Mouse (Mus musculus) urinary bladder, postnatal 25 days (tissue): ENCODE measurements around the gene Fhod1.

ENCODE experiments used
- DNase-seq: peaks from one replicate; pipeline ENCODE4 v3.0.0; 2022; ENCODE audit warnings: low spot score

Fhod1 gene

GRCm38 (mm10) chr8:105315073-105315769, 32.5 kb downstream of the Fhod1 start:
- DNase-seq = no peak

DNA sequence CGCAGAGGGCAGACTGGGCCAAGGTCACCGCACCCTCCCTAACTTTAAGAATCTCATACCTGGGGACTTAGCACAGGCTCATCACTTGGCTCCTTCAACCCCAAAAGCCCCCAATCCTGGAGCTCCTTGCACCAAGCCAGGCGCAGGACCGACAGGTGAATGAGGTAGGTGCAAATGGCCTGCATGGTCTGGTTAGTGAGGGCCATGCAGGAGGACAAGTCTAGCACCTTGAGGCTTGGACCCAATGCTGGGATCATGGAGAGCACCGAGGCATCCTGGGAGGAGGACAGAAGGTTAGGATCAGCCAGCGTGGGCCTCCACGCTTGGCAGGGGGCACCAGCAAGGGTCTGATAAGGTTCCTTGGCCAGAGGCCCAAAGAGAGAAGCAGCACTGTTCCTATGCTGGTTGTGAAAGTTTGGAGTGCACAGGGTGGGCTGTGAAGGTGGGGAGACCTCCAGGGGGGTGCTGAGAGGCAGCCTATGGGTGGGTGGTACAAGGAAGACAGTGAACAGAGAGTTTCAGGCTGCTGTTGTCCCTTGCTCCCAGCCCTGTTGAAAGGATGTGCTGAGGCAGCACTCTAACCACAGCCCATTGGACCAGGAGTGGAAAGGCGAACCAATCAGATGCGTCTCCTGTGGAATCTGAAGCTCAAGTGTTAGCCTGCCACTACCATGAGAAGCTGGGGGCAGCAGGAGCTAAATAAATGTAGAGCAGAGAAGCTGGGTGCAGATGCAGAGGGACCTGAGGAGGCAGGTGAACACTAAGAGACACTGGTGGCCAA, 33.9 kb downstream of the Fhod1 start:
- DNase-seq = no peak

DNA sequence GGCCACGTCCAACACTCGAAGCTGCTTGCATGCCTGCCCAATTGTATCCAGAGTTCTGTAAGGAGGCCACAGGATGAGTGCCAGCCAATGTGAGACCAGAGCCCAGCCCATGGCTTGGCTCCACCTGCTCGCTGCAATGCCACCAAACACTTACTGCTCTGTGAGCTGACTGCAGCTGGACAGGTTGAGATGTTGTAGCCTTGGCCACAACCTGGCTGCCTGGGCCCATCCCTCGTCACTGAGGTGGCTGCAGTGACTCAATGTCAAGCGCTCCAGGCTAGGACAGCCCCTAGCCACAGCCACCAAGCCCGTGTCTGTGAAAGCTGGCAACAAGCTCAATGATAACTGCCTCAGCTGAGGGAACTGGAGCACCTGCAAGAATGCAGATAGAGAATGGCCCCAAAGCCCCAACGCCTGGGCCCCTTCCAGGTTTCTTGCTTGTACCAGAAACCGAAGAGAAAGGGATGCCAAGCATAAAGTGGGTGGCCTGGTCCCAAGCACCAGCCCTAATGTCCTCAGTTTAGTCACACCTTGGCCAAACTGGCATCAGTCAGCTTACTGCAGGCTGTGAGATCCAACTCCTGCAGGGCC, 34.8 kb downstream of the Fhod1 start:
- DNase-seq = no peak

DNA sequence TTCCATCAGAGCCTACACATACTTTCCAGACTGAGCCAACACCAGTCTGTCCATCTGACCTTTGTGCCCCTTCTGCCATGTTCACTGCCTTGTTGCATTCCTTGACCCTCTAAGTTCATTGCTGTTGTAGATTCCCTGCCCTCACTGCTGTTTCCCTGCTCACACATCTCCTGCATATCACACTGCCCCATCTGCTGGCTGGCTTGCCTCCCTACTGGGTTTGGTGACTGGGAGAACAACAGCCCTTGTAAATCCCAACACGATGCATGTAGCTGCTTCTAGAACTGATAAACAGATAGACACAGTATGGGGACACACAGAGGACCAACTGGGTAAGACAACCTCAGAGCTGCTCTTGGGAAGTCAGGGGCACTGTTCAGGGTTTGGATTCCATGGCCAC, 36.0 kb downstream of the Fhod1 start:
- DNase-seq = no peak

DNA sequence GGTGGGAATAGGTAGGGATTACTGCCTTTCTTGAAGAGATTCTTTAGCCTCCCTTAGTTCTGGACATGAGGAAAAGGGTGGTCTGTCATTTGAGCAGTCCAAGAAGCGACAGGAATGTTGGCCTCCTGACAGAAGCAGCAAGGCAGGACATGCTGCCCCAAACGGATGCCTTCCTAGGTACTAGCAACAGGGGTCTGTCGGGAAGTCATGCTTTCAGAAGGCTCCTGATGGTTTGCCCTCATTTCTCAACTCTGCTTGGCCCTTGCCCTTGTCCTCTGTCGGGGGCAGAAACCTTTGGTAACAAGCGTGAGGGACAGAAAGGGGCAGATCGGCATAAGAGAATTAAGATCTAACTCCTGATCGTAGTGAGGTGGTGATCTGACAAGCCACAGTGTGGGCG, 37.6 kb downstream of the Fhod1 start:
- DNase-seq = no peak

DNA sequence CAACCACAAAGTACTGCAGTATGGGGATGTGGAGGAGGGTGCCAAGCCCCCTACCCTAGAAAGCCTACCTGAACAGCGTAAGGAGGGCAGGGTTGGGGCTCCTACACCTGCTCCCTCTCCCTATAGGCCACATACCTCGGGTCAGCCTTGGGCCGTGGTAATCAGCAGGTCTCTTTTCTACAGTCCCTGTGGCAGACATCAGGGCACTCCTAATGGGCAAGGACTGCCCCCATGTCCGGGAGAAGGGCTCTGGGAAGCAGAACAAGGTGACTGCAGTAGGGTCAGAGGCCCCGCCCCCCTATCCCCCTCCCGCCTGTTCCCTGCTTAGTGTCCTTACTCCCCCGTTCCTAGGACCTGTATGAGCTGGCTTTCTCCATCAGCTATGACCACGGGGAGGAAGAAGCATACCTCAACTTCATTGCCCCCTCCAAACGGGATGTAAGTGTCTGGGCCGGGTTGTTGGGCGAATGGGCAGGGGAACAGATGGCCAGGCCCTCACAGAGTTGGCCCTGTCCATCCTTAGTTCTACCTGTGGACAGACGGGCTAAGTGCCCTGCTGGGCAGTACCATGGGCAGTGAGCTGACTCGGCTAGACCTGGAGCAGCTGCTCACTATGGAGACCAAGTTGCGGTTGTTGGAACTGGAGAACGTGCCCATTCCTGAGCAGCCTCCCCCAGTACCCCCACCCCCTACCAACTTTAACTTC, 38.5 kb downstream of the Fhod1 start:
- no peak for DNase-seq

DNA sequence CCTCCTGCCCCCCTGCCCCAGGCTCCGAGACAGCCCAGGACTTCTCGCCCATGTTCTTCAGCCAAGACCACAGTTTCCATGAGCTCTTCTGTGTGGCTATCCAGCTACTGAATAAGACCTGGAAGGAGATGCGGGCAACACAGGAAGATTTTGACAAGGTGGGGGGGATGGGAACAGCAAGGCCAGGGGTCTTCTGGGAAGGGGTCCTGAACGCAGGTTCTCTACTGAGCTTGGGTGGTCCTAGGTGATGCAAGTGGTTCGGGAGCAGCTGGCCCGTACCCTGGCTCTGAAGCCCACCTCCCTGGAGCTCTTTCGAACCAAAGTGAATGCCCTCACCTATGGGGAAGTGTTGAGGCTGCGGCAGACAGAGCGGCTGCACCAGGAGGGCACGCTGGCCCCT, 39.3 kb downstream of the Fhod1 start:
- DNase-seq = no peak

DNA sequence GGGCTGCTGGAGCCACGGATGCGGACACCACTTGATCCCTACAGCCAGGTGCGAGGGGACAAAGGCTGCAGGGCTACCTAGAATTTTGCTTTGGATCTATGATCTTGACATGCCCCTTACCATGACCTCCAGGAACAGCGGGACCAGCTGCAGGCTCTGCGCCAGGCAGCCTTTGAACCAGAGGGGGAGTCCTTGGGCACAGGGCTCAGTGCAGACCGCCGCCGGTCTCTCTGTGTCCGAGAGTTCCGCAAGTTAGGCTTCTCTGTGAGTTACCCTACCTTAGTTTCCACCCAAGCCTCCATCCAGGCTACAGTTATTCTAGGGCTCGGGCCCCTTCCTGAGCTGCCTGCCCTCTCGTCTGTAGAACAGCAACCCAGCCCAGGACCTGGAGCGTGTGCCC, 40.1 kb downstream of the Fhod1 start:
- DNase-seq = no peak

DNA sequence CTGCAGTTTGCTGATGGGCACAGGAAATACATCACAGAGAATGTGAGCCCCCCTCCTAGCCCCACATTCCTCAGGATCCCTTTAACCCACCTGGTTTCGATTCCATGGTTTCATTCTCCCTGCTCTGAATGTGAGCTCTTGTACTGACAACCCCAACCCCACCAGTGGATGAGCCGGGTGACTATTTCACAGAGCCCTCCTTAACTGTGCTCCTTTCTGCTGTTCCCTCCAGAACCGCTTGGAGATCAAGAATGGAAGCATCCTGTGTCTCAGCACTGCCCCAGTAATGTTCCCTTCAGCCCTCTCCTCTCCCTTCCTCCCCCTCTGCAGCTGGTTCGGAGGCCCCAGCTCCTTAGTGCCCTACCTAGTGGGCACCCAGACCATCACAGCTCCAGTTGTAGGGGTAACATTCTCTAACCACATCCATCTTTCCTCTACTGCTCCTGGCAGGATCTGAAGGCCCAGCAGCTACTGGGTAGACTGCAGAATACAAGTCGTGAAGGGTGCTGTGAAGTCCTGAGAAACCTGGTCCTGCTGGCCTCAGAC, 41.5 kb downstream of the Fhod1 start:
- no peak for DNase-seq

GRCm38 (mm10) chr8:105305211-105306145, 42.3 kb downstream of the Fhod1 start, which contains the start of gene Elmo3:
Gene Elmo3, plus strand, starts transcription at chr8:105305601.
- peak; percentile 69 for DNase-seq

DNA sequence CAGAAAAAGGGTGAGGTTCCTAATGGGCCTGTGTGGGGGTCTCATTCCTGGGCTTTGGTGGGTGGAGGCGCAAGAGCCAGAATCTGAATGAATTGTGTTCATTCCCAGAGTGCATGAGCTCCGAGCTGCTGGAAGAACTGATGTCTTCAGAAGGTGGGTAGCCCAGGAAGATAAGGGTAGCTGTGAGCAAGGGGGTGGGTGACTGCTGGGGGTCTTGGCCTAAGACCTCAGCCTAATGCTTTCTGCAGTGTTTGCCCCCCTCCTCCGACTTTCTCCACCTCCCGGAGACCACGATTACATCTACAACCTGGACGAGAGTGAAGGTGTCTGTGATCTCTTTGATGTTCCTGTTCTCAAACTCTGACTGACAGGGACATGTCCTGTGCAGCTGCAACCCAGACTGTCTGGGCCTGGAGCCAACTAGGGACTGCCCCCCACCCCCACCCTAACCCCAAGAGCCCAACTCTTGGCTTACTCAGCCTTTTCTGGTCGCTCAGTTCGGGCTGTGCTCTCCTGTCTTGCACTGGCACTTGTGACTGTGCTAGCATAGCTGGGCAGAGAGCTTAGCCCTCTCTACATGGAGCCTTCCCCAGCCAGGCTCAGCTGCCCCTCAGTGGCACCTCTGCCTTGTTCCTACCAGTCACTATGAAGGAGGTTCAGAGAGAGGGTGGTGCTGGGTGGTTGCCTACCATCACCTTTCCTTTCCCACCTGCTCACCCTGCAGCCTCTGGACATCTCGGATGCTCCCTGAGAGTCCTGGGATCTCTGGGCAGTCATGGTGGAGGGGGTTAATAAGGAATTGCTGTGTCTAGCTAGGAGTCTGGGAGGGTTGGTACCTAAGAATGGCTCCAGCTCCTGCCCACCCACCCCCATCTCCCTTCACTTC, 43.2 kb downstream of the Fhod1 start:
- no peak for DNase-seq

DNA sequence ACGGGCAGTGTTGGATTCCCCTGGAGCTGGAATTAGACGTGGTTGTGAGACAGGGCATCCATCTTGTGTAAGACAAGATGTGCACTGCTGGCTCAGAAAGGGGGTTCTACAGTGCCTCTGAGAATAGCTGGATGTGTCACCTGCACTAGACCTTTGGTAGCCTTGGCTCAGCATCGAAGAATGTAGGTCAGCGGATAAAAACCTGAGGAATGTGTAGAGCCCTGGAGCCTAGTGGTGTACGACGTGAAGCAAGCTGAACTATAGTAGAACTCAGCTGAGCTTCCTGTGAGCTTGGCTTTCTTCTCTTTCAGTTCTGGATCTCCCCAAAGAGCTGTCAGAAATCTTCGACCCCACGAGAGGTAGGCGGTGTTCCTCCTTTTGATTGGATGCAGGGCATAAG, 43.9 kb downstream of the Fhod1 start:
- DNase-seq = no peak

- DNase-seq = no peak
Measured at GRCm38 (mm10) chr8:105303396-105303795, 44.4 kb downstream of the Fhod1 start.

DNA sequence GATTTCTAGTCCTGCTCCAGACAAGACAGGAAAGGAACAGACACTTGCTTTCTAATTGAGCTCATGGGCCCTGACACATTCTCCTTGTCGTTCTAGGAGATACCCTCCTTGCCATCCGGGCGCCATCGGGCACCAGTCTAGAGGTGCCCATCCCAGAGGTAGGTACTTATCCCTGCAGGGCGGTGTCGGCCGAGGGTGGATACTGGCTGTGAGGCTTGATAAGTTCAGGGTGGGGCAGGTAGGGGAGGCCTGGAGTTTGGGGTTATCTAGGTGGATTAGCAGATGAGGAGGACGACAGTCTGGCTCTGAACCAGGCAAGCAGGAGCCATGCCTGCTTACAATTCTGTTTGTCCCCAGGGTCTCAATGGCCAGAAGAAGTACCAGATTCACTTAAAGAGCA, 47.8 kb downstream of the Fhod1 start:
- no peak for DNase-seq

DNA sequence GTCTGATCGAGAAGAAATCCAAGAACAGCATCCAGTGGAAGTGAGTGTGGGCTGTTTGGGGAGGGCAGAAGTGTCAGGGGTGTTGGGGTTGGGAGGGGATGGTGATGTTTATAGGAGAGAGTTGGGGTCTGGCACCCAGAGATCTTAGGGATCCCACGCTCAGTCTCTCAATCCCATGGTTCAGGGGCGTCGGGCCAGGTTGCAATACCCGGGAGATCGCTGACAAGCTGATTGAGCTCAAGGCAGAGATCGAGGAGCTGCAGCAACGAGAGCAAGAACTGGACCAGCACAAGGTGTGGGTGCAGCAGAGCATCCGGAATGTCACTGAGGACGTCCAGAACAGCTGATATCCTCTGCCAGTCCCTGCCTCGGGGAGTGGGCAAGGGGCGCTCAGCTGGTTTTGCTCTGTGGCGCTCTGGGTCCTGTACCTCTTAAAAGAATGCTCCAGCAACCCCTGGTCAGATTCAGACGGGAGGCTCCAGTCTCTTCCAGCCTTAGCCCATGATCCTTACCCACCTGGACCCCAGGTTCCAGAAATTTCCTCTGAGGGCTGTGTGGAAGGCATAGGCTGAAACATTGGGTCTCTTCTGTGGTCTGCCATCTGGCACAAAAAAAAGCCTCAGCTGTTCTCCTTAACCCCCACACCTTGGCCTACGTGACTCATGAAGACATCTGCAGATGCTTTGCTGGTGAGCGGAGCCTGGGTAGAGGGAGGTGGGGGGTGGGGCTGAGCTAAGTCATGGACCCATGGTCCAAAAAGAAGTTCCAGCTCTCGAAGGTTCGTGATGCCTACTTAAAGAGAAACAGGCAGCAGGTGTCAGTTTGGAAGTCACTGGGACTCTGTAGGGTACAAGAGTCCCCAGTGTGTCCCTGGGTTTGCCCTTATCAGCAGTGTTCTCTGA, 49.2 kb downstream of the Fhod1 start:
- no peak for DNase-seq

DNA sequence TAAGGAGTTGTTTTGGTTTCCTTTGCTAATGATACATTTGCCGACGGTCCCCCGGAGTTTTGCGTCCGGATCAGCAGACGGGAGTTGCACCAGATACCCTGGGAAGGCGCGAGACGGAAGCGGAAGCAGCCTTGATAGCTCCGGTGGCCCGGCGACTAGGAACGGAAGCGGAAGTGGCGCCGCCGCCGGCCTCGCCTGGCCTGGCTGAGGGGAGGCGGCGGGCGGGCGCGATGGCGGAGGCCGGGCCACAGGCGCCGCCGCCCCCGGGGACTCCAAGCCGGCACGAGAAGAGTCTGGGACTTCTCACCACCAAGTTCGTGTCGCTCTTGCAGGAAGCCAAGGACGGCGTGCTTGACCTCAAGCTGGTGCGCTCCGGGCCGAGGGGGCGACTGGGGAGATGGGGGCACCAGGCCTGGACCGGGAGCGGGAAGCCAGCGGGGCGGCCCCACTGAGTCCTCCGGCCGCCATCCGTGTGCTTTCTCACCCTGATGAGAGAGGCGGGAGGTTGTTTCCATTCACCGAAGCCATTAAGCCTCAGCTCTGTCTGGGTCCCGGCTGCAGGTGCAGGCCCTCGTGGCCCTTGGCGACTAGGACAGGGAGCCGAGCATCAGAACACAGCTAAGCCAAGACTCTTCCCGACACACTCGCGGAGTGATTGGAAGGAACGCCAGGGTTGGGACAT, 50.1 kb downstream of the Fhod1 start, which contains the start of gene E2f4:
Gene E2f4, plus strand, starts transcription at position 153 of the 682 bp plus-strand sequence.
- DNase-seq = peak; percentile 86

- no peak for DNase-seq
Measured at GRCm38 (mm10) chr8:105295895-105296573, 51.7 kb downstream of the Fhod1 start, which contains the start of gene Exoc3l. Gene Exoc3l, minus strand, starts transcription at chr8:105296101.

DNA sequence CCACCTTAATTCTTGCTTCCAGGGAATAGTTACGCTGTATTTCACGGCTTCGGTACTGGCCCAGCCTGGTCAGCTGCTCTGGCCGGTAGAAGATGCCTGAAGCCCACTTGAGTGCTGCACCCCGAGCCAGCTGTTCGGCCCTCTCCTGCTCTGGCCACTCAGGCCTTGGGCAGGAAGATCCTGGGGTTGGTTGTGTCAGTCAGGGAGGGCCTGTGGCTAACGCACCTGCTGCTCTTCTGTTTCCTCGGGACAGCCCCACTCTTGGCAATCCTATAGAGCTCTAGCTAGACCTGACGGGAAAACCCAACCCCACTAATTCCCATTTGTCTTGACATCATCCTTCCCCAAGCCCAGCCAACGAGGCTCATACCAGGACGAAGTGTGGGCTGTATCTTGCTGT, 52.5 kb downstream of the Fhod1 start:
- DNase-seq = no peak
